Mouse (Mus musculus) frontal cortex, postnatal 25 days (tissue): ENCODE measurements at regions not wholly inside any gene's neighbourhood (a gene's known extent, or its start where the extent isn't known, plus 50 kb on each side); places are given as distances from the start of the nearest gene placed in this dataset.
"Not testable (repeated sequence)": the region's sequence is repeated elsewhere in the genome, so short reads cannot be mapped to it uniquely, and the experiment has no call there.

ENCODE experiments used
- DNase-seq, 2 experiments: peaks; one replicate each; pipeline ENCODE4 v3.0.0; 2022; ENCODE audit warnings: low spot score in 2 of 2

DNA sequence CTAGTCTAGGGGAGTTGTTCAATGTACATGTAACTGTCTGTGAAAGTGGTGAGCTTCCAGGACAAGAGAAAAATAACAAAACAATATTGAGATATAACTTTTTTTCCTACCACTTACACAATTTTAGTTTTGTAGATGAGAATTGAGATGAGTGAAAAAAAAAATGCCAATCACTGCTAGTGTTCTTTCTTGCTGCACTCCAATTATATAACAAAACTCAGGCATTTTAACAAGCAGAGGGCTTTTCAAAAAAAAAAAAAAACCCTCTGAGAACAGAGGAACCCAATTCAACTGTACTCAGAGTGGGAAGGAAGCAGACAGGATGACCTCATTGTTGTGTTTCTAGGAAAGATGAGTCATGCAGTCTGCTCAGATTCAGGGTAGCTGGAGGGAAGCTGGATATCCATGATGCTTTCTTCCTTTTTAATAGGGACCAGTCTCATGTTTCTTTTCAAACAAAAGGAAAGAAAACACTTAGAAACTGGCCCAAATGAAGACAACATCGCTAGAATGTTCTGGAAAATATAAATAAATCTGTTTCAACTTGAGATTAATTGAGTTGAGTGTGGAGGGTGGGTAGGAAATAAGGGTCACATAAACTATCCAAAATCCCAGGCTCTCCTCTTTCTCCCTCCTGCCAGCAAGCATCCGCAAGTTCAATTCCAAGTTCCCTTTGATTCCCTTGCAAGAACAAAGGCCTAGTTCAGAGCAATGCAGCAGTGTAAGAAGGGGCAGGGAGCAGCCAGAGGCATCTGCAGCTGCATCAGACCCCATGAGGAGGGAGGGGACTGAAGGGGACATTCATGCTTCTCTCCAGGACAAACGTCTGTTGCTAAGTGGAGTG, 250.6 kb downstream of the Trib2 start:
- DNase-seq: no peak

- no peak for DNase-seq
These were observed 253.9 kb downstream of the Trib2 start for GRCm38 (mm10) chr12:15562826-15563225.

GRCm38 (mm10) chr12:15555471-15555870, 261.3 kb downstream of the Trib2 start:
- no peak for DNase-seq

DNA sequence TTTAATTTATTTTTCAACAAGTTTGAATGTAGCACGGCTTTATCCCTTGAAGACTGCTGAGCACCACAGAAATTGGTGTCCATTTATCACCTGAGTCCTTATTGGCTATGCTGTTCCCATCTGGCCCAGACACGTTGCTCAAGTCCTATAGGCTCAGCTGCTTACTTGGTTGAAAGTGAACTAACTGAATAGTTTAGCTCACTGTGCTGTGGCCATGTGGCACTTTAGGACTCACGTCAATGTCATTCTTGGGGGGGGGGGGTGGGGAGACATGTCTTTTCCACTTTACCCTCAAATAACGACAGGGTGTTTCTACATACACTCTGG, 263.1 kb downstream of the Trib2 start:
- no peak for DNase-seq

DNA sequence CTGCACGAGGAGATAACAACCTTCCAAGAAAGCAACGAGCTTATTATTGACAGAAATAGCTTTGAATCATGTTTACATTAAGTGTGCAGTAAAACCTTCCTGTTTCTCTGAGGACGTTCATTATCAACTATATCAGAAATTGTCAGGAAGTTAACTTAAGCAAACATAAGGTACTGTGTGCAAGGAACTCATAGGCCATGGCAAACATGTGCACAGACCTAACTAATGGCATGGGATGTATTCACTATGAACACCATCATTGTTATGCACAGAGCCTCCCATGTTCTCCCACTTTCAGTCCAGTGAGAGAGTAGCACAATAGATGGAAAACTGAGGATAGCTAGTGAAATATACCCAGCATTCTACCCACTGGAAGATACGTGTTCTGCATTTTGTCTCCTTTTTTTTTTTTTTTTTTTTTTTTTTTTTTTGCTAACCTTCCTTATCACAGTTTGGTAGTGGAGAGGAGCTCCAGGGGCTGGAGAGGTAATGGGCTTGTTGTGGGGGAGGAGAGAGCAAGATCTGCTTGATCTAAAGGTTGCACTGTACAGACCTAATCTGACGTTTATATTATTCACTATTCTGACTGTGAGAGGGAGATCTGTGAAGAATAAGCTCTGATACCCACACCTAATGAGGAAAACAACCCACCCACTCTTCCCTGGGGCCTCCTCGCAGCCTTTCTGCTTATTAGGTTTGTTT, 263.6 kb downstream of the Trib2 start:
- no peak for DNase-seq

DNA sequence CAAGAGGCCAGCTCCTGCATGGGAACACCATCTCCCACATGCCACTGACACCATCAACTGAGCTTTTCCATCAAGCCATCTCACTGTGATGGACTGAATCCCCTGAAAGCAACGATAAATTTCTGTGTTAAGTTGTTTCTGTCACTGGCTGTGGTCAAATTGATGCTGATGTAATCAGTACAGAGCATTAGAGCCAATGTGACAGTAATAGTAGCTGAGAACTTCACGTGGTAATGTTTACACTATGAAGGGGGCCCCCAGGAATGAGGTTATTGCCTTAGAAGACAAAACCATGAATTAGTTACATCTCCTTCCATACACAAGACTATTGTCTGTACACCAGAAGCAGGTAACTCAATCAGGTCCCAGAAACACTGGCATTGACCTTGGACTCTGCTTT, 264.5 kb downstream of the Trib2 start:
- DNase-seq: no peak

DNA sequence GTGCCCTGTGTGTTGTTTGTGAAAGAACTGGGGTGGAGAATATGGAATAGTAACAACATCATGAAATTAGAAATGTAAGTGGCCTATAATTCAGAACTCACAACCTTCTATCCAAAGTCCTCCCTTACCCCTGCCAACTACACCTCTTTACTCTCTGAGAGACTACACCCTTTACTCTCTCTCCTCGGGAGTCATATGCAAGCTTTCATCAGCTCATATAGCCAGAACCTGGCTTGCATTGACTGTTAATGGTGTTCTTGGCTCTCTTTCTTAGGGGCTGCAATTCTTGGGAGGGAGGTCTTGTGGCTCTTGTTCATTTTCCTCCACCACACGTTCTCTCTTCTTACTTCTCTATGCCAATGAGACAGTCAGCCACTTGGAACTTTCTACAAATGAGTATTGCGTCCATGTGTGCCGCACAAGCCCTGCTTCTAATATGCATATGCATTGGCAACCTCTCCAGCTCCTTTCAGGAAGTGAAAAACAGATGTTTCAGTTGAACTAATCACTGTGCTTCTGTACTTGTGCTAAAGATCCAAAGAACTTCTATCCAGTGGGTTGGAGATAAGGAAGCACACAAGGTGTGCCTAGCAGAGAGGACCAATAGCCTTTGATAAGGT, 265.3 kb downstream of the Trib2 start:
- no peak for DNase-seq

GRCm38 (mm10) chr12:15544351-15544750, 272.4 kb downstream of the Trib2 start:
- no peak for DNase-seq

DNA sequence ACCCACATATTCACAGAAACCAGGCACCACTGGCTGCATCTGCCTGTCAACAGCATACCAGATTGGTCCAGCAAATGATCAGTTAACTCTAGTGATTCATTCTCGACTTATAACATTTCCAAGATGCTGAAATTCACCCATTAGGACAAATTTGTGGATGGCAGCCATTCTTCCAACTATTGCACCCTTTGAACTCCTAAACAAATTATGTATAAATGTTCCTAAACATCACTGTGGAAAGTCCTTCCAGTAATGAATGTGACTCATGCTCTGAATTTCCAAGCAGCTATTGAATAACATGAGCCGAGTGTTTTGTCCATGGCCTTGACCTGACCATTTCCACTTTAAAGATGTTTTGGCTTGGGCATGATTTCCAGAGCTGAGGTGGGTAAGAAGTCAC, 274.2 kb downstream of the Trib2 start:
- no peak for DNase-seq

- no peak for DNase-seq
These were observed 279.8 kb downstream of the Trib2 start for GRCm38 (mm10) chr12:15536852-15537368.

GRCm38 (mm10) chr12:15536247-15536646, 280.5 kb downstream of the Trib2 start:
- DNase-seq: no peak

DNA sequence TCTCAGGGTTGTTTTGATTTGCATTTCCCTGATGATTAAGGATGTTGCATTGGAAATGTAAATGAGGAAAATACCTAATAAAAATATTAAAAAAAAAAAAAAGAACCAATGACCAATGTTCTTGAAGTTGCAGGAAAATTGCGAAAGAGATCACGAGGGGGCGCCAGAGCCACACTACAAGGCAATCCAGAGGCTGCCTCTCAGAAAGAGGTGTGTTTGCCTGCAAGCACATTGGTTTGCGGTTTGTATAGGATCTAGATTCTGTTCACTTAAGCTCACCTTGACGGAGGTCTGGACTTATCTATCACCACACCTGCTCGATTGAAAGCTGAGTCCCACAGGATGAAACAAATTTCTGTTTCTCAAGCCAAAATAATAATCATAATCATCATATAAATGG, 280.9 kb downstream of the Trib2 start:
- DNase-seq: peak; percentile 84 to 88

DNA sequence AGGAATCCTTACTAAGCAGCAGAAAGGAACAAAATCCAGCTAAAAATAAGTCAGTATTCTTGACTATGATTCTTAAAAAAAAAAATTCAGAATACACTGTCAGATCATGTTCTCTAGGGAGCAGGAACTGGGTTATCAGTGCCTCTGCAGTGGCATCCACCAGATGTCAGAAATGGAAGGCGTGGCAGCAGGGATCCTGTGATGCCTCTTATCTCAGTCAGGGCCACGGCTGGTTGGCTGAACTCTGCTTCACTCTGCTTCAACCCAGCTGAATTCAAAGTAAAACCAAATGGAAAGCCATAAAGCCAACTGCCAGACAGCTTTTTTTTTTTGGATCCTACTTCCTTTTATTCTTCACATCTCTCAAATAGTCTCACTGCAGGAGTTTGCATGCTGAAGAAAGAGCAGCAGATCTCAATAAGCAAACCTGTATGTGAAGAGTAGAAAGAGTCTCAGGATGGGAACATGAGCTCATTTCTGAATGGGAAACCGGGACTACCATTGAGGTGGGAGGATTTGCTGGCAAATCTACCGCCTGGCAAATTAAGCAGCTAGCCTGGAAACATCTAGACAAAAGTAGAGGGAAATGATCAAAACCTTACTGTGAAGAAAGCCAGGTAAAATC, 295.8 kb downstream of the Trib2 start:
- DNase-seq: no peak

DNA sequence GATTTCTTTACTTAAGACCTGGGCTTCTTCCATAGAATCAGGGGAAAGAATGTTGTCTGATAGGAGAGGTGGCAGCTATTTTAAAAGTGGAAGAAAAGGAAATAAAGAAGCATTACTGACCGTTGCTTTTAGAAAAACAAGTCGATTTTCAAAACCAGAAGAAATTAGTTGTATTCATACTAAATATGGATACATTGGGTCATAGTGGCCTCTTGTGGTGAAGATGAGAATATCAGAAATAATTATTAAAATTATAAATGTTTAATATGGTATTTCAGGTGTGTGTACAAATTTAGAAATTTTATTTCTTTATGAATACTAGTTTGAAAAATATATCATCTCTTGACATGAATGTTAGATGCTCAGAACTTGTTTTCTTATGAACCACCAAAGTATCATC, 304.7 kb downstream of the Trib2 start:
- DNase-seq: no peak

- DNase-seq: peak in 1 of 2 experiments; percentile 19
These were observed 309.1 kb downstream of the Trib2 start for GRCm38 (mm10) chr12:15507576-15507975.

- DNase-seq: no peak
These were observed 323.1 kb downstream of the Trib2 start for GRCm38 (mm10) chr12:15493640-15494039.

GRCm38 (mm10) chr12:15472741-15473140, 344.0 kb downstream of the Trib2 start:
- no peak for DNase-seq

DNA sequence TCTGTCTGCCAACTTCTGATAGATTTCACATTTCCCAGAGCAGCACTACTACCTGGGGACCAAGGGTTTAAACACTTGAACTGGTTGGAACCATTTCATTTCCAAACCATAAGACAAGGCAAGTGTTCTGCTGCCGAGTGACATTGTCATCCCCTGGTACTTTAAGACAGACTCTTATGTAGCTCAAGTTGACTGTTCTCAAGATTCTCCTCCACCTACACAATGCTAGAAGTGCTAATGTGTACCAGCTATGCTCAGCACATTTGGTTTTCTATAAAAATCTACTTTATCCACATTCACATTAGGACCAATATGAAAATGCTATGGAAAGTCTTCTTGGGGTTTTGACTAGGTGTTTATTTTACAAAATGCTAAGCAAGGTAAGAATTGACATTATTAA, 357.3 kb downstream of the Trib2 start:
- DNase-seq: no peak

DNA sequence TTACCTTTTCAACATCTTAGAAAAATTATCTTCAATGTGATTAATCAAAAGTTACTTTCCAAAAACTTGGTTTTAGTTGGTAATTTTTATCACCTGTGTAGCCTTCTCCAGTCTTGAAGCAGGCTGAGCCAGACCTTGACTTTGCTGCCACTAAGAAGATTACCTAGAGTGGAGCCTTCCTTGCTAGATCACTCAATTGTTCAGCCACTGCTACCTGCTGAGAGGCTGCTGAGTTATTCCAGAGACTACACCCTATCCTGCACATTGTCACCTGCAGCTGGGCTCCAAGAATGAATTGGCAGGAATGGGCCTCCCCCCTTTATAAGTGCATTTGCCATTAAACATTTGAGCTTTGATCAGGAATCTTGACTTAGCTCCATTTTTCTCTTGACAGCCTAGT, 360.4 kb downstream of the Trib2 start:
- not testable (repeated sequence) for DNase-seq

DNA sequence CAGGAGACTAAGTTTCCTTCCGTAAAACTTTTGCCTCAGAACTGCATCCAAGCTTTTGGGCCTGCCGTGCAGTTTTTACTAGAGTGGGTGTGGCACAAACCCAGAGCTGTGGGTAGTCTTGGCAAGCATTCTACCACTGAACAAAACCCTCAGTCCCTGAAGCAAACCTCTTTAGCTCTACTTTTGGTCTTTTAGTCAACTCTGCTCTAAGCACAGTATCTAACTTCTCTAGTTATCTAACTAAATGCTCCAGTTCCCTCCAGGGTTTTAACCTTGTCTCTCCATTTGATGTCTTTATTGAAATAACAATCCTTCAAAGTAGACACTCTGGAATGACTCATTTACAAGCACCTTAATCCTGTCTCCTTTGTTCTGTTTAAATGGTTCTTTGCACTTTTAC, 361.0 kb downstream of the Trib2 start:
- no peak for DNase-seq

DNA sequence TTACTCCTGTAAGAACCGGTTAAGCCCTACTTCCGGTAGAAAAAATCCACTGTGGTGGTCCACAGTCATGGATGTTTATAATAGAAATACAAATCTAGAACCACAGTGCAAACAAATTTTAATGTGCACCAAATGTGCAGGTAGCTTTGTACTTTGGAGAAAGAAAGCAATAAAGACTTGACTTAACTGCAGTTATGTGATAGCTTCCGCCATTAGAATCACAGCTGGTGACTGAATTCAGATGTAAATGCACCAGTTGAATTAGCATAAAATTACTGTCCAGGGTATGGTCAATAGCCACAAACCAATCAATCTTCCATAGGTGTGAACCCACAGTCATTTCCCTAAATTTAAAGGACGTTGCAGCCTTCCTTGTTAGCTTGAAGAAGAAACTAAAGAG, 367.2 kb downstream of the Trib2 start:
- DNase-seq: no peak

GRCm38 (mm10) chr12:15416180-15416766, 400.4 kb downstream of the Trib2 start:
- no peak for DNase-seq
